Mouse (Mus musculus): ENCODE results near the gene Frk.

GRCm38 (mm10) chr10:34617216-34617615, 134.0 kb downstream of the Frk start:
- TF ChIP-seq MAFK (IDR thresholded peaks at IDR 0.05; ENCODE audit: insufficient read depth, low read depth, low read length) (no peak), ZNF384 (IDR thresholded peaks at IDR 0.05; ENCODE audit: low read depth, low read length) (no peak), ZC3H11A (IDR thresholded peaks at IDR 0.05; ENCODE audit: borderline replicate concordance, low read depth, low read length) (no peak)
